Comparison of ENCODE assay signal across 14 mouse cellular contexts in genomic region chr13:84066960-84067665, GRCm38 (mm10).
DNase-seq lines count a peak whose midpoint lies in the region; ATAC-seq lines count a peak whose summit lies in the region.
"Had no signal": no experiment of that assay in that cellular context is flagged by ENCODE, and none has a peak within 500 bp of the region (broad histone marks: within the 10 kb centered on the region; RNA-seq: fewer than 3 reads in every experiment).

No protein-coding gene starts in this region.

- ATAC-seq in embryonic facial prominence, embryonic 11.5 days (replicated peaks; ENCODE audit: insufficient number of reproducible peaks, low FRiP score, low TSS enrichment, low read depth), result 0 out of 2 replicates have a peak, but pooled peaks have one; percentile 41
- no peak for ATAC-seq in forebrain, embryonic 11.5 days (replicated peaks; ENCODE audit: low FRiP score)
- no peak for ATAC-seq in hindbrain, embryonic 15.5 days (ENCODE audit: low FRiP score, low read depth)
- peak; percentile 42; the same call in 1 of the 2 replicates for ATAC-seq in neural tube, embryonic 13.5 days (ENCODE audit: low read depth)
- no peak for ATAC-seq in erythroid progenitor cell, adult 5-6 weeks (replicated peaks; ENCODE audit: low FRiP score, poor library complexity, severe bottlenecking)
- ATAC-seq: liver, postnatal 0 days had no signal

- DNase-seq in embryonic facial prominence, embryonic 11.5 days (ENCODE audit: low spot score), result no peak
- no peak for DNase-seq in embryonic facial prominence, embryonic 10.5 days (ENCODE audit: low spot score)
- no peak for DNase-seq in forebrain, embryonic 11.5 days (ENCODE audit: low spot score)
- DNase-seq in adrenal gland, postnatal 14 days, result no peak
- DNase-seq in kidney, adult 11 months, result no peak
- DNase-seq: B cell, adult 2 months; kidney, adult 8-10 months; liver, postnatal 0 days had no signal

- H3K27ac ChIP-seq in embryonic facial prominence, embryonic 11.5 days (replicated peaks; ENCODE audit: low read depth, low read length), result no peak overlapping the region
- no peak overlapping the region for H3K27ac ChIP-seq in embryonic facial prominence, embryonic 10.5 days (replicated peaks)
- peak overlapping the region; percentile 94 for H3K27ac ChIP-seq in forebrain, embryonic 11.5 days (ENCODE audit: low read depth, low read length)
- H3K27ac ChIP-seq in hindbrain, embryonic 15.5 days (replicated peaks), result peak overlapping the region; percentile 97
- H3K27ac ChIP-seq in neural tube, embryonic 13.5 days (replicated peaks), result peak overlapping the region; percentile 99
- H3K27ac ChIP-seq: limb, embryonic 12.5 days had no signal

- H3K9ac ChIP-seq in embryonic facial prominence, embryonic 11.5 days (replicated peaks; ENCODE audit: low read length), result no peak overlapping the region
- peak overlapping the region; percentile 20; the same call in 1 of the 2 replicates for H3K9ac ChIP-seq in forebrain, embryonic 11.5 days (ENCODE audit: low read length)
- no peak overlapping the region for H3K9ac ChIP-seq in hindbrain, embryonic 15.5 days
- peak overlapping the region; percentile 54; the same call in 1 of the 2 replicates for H3K9ac ChIP-seq in neural tube, embryonic 13.5 days
- H3K9ac ChIP-seq: limb, embryonic 12.5 days; liver, postnatal 0 days had no signal

- no peak overlapping the region for H3K4me3 ChIP-seq in embryonic facial prominence, embryonic 11.5 days (ENCODE audit: low read depth, low read length)
- no peak overlapping the region for H3K4me3 ChIP-seq in embryonic facial prominence, embryonic 10.5 days
- no peak overlapping the region for H3K4me3 ChIP-seq in forebrain, embryonic 11.5 days (ENCODE audit: low read depth, low read length)
- no peak overlapping the region for H3K4me3 ChIP-seq in hindbrain, embryonic 15.5 days
- H3K4me3 ChIP-seq in neural tube, embryonic 13.5 days, result no peak overlapping the region
- H3K4me3 ChIP-seq: limb, embryonic 12.5 days; megakaryocyte, embryonic 14.5 days had no signal

- H3K4me2 ChIP-seq in embryonic facial prominence, embryonic 11.5 days (ENCODE audit: low read depth, low read length), result no peak overlapping the region
- H3K4me2 ChIP-seq in forebrain, embryonic 11.5 days (ENCODE audit: low read depth, low read length, severe bottlenecking), result no peak overlapping the region
- H3K4me2 ChIP-seq in hindbrain, embryonic 15.5 days, result peak overlapping the region; percentile 36
- H3K4me2 ChIP-seq in neural tube, embryonic 13.5 days, result peak overlapping the region; percentile 38
- H3K4me2 ChIP-seq: limb, embryonic 12.5 days had no signal

- H3K4me1 ChIP-seq in embryonic facial prominence, embryonic 11.5 days (ENCODE audit: control insufficient read depth, insufficient read depth, low read length), result no peaks in the 10 kb centered on the region
- peaks cover 10% of the 10 kb centered on the region; the same call in 1 of the 2 replicates for H3K4me1 ChIP-seq in embryonic facial prominence, embryonic 10.5 days
- peaks cover 12% of the 10 kb centered on the region for H3K4me1 ChIP-seq in forebrain, embryonic 11.5 days (replicated peaks; ENCODE audit: control insufficient read depth, insufficient read depth, low read length)
- peaks cover 33% of the 10 kb centered on the region for H3K4me1 ChIP-seq in hindbrain, embryonic 15.5 days (replicated peaks)
- H3K4me1 ChIP-seq in neural tube, embryonic 13.5 days (replicated peaks), result peaks cover 33% of the 10 kb centered on the region
- H3K4me1 ChIP-seq: megakaryocyte, embryonic 14.5 days had no signal

- 64% methylated on average over 4 of the region's 4 CpGs for WGBS in embryonic facial prominence, embryonic 11.5 days
- WGBS in embryonic facial prominence, embryonic 10.5 days, result 63% methylated on average over 4 of the region's 4 CpGs
- 31% methylated on average over 4 of the region's 4 CpGs for WGBS in forebrain, embryonic 11.5 days
- WGBS in hindbrain, embryonic 15.5 days, result 19% methylated on average over 4 of the region's 4 CpGs
- WGBS in neural tube, embryonic 13.5 days, result 25% methylated on average over 4 of the region's 4 CpGs

- no peaks in the 10 kb centered on the region for H3K9me3 ChIP-seq in embryonic facial prominence, embryonic 11.5 days (replicated peaks; ENCODE audit: control insufficient read depth, low read length)
- no peaks in the 10 kb centered on the region for H3K9me3 ChIP-seq in embryonic facial prominence, embryonic 10.5 days
- H3K9me3 ChIP-seq in forebrain, embryonic 11.5 days (ENCODE audit: control insufficient read depth, low read length), result no peaks in the 10 kb centered on the region
- no peaks in the 10 kb centered on the region for H3K9me3 ChIP-seq in hindbrain, embryonic 15.5 days
- H3K9me3 ChIP-seq in neural tube, embryonic 13.5 days, result no peaks in the 10 kb centered on the region
- H3K9me3 ChIP-seq: G1E; limb, embryonic 12.5 days had no signal

- no peaks in the 10 kb centered on the region for H3K27me3 ChIP-seq in embryonic facial prominence, embryonic 11.5 days (ENCODE audit: control insufficient read depth, insufficient read depth, low read length)
- H3K27me3 ChIP-seq in embryonic facial prominence, embryonic 10.5 days (replicated peaks; ENCODE audit: low read depth, poor library complexity, severe bottlenecking), result peaks cover 3% of the 10 kb centered on the region; the same call in 1 of the 2 replicates
- H3K27me3 ChIP-seq in forebrain, embryonic 11.5 days (ENCODE audit: control insufficient read depth, insufficient read depth, low read length), result no peaks in the 10 kb centered on the region
- no peaks in the 10 kb centered on the region for H3K27me3 ChIP-seq in hindbrain, embryonic 15.5 days
- no peaks in the 10 kb centered on the region for H3K27me3 ChIP-seq in neural tube, embryonic 13.5 days
- H3K27me3 ChIP-seq: limb, embryonic 12.5 days; megakaryocyte, embryonic 14.5 days had no signal

- H3K36me3 ChIP-seq in embryonic facial prominence, embryonic 11.5 days (replicated peaks; ENCODE audit: control insufficient read depth, insufficient read depth, low read depth, low read length), result no peaks in the 10 kb centered on the region
- no peaks in the 10 kb centered on the region for H3K36me3 ChIP-seq in embryonic facial prominence, embryonic 10.5 days (replicated peaks)
- no peaks in the 10 kb centered on the region for H3K36me3 ChIP-seq in forebrain, embryonic 11.5 days (ENCODE audit: control insufficient read depth, insufficient read depth, low read length)
- H3K36me3 ChIP-seq in hindbrain, embryonic 15.5 days, result no peaks in the 10 kb centered on the region
- no peaks in the 10 kb centered on the region for H3K36me3 ChIP-seq in neural tube, embryonic 13.5 days
- H3K36me3 ChIP-seq: G1E; limb, embryonic 12.5 days had no signal

Comparison
In these comparisons a context has a peak if more than half of its experiments do, and no peak if none do; other contexts are left out.
1. ATAC-seq: peak in embryonic facial prominence, embryonic 11.5 days (single experiment) and neural tube, embryonic 13.5 days (single experiment); none in forebrain, embryonic 11.5 days (single experiment), hindbrain, embryonic 15.5 days (single experiment) and erythroid progenitor cell, adult 5-6 weeks (single experiment).
2. H3K27ac ChIP-seq: peak in forebrain, embryonic 11.5 days (single experiment), hindbrain, embryonic 15.5 days (single experiment) and neural tube, embryonic 13.5 days (single experiment); none in embryonic facial prominence, embryonic 11.5 days (single experiment) and embryonic facial prominence, embryonic 10.5 days (single experiment).
3. H3K4me2 ChIP-seq: peak in hindbrain, embryonic 15.5 days (single experiment) and neural tube, embryonic 13.5 days (single experiment); none in embryonic facial prominence, embryonic 11.5 days (single experiment) and forebrain, embryonic 11.5 days (single experiment).
4. H3K9ac ChIP-seq: peak in forebrain, embryonic 11.5 days (single experiment) and neural tube, embryonic 13.5 days (single experiment); none in embryonic facial prominence, embryonic 11.5 days (single experiment) and hindbrain, embryonic 15.5 days (single experiment).